Comparison of ENCODE assay signal across 8 mouse cellular contexts in genomic region chr5:138755121-138755452, GRCm38 (mm10). TPM values are rescaled to one million over a fixed set of nuclear protein-coding genes. Genes with fewer than 3 reads are reported as not detected.
DNase-seq lines count a peak whose midpoint lies in the region; ATAC-seq and TF ChIP-seq lines count a peak whose summit lies in the region.

No protein-coding gene starts in this region.

- no peaks in the 10 kb centered on the region for H3K9me3 ChIP-seq in erythroblast, embryonic 14.5 days (ENCODE audit: control insufficient read depth, low read length)
- no peaks in the 10 kb centered on the region for H3K9me3 ChIP-seq in neural tube, embryonic 11.5 days (ENCODE audit: control insufficient read depth, low read length)
- H3K9me3 ChIP-seq in limb, embryonic 13.5 days: no peaks in the 10 kb centered on the region

- no peaks in the 10 kb centered on the region for H3K4me1 ChIP-seq in erythroblast, embryonic 14.5 days (ENCODE audit: control insufficient read depth)
- H3K4me1 ChIP-seq in neural tube, embryonic 11.5 days (ENCODE audit: control insufficient read depth, insufficient read depth, low read length): peaks cover 12% of the 10 kb centered on the region
- peaks cover 39% of the 10 kb centered on the region for H3K4me1 ChIP-seq in limb, embryonic 13.5 days
- H3K4me1 ChIP-seq in small intestine, adult 2 months (ENCODE audit: control insufficient read depth, insufficient read depth, insufficient read length, low read length): peaks cover 10% of the 10 kb centered on the region; the same call in 1 of the 2 replicates

- H3K36me3 ChIP-seq in erythroblast, embryonic 14.5 days (ENCODE audit: control insufficient read depth): no peaks in the 10 kb centered on the region; the same call in 1 of the 2 replicates
- H3K36me3 ChIP-seq in neural tube, embryonic 11.5 days (ENCODE audit: control insufficient read depth, insufficient read depth, low read length): no peaks in the 10 kb centered on the region
- H3K36me3 ChIP-seq in limb, embryonic 13.5 days: no peaks in the 10 kb centered on the region
- H3K36me3 ChIP-seq in small intestine, adult 2 months (ENCODE audit: control insufficient read depth, insufficient read depth, low read length): no peaks in the 10 kb centered on the region

- WGBS in neural tube, embryonic 11.5 days: 1% methylated on average over 34 of the region's 34 CpGs
- WGBS in limb, embryonic 13.5 days: 1% methylated on average over 34 of the region's 34 CpGs
- under 1% methylated on average over 34 of the region's 34 CpGs for whole genome bisulfite sequencing in small intestine, adult 2 months

- H3K27me3 ChIP-seq in erythroblast, embryonic 14.5 days (ENCODE audit: control insufficient read depth): peaks cover 44% of the 10 kb centered on the region
- H3K27me3 ChIP-seq in neural tube, embryonic 11.5 days (ENCODE audit: control insufficient read depth, insufficient read depth, low read length): peaks cover 5% of the 10 kb centered on the region; the same call in 1 of the 2 replicates
- peaks cover 84% of the 10 kb centered on the region for H3K27me3 ChIP-seq in limb, embryonic 13.5 days
- H3K27me3 ChIP-seq in small intestine, adult 2 months (ENCODE audit: control insufficient read depth, insufficient read depth, low read length): peaks cover 30% of the 10 kb centered on the region

- DNase-seq in neural tube, embryonic 11.5 days (ENCODE audit: low spot score): no peak
- DNase-seq in neural tube, embryonic 10.5 days (ENCODE audit: extremely low spot score, low spot score): no peak
- DNase-seq in urinary bladder, postnatal 10 days (ENCODE audit: low spot score): no peak
- no peak for DNase-seq in adrenal gland, adult 2 months

- H3K27ac ChIP-seq in neural tube, embryonic 11.5 days (ENCODE audit: low read depth, low read length): peak overlapping the region; percentile 82
- H3K27ac ChIP-seq in limb, embryonic 13.5 days: no peak overlapping the region
- H3K27ac ChIP-seq in small intestine, adult 2 months (ENCODE audit: insufficient read depth, low read depth, low read length): no peak overlapping the region

- H3K4me2 ChIP-seq in neural tube, embryonic 11.5 days (ENCODE audit: low read depth): peak overlapping the region; percentile 97
- H3K4me2 ChIP-seq in limb, embryonic 13.5 days (replicated peaks): peak overlapping the region; percentile 98

- no peak for TF ChIP-seq CTCF in small intestine, adult 2 months (IDR thresholded peaks at IDR 0.05; ENCODE audit: extremely low read depth, insufficient read length, insufficient replicate concordance, low read depth, low read length)

- no peak for ATAC-seq in erythroblast, adult 5-6 weeks (replicated peaks; ENCODE audit: low FRiP score, poor library complexity, severe bottlenecking)
- no peak for ATAC-seq in neural tube, embryonic 11.5 days (ENCODE audit: insufficient read depth, low FRiP score, low TSS enrichment)
- ATAC-seq in limb, embryonic 13.5 days (ENCODE audit: low FRiP score, low read depth): no peak

- H3K4me3 ChIP-seq in erythroblast, embryonic 14.5 days (replicated peaks): peak overlapping the region; percentile 55
- peak overlapping the region; percentile 59 for H3K4me3 ChIP-seq in neural tube, embryonic 11.5 days (ENCODE audit: low read depth, low read length)
- peak overlapping the region; percentile 63 for H3K4me3 ChIP-seq in limb, embryonic 13.5 days
- peak overlapping the region; percentile 66 for H3K4me3 ChIP-seq in small intestine, adult 2 months (ENCODE audit: low read depth, low read length)

- no peak for TF ChIP-seq POLR2A in small intestine, adult 2 months (IDR thresholded peaks at IDR 0.05; ENCODE audit: low read depth, low read length)

- H3K9ac ChIP-seq in neural tube, embryonic 11.5 days (ENCODE audit: low read length): peak overlapping the region; percentile 77
- H3K9ac ChIP-seq in limb, embryonic 13.5 days: peak overlapping the region; percentile 76

RNA-seq across cellular contexts. Expression of gene Fam20c, which starts 0.8 kb away (rescaled TPM):
- polyA plus RNA-seq in erythroblast, embryonic 14.5 days (2012): 0.04 and 0.08 TPM in 2 replicates
- total RNA-seq in erythroblast, adult 5-6 weeks (2015; ENCODE audit: low replicate concordance): 0.19 and 1.5 TPM in 2 replicates
- total RNA-seq in erythroblast, adult 5-6 weeks (2017; ENCODE audit: low replicate concordance): 0.60 and 3.3 TPM in 2 replicates
- polyA plus RNA-seq in neural tube, embryonic 11.5 days (2014; fragmentation: Nextera tagmentation; extraction: Ambion mirVana): 25.5 and 28.2 TPM in 2 replicates
- polyA plus RNA-seq in limb, embryonic 13.5 days (2015; fragmentation: Nextera tagmentation; extraction: Ambion mirVana): 4.3 and 4.5 TPM in 2 replicates
- polyA plus RNA-seq in small intestine, adult 2 months (2012; rRNA removed): 3.4 and 7.5 TPM in 2 replicates
- total RNA-seq in adrenal gland, adult 2 months (2021): 10 to 100 TPM in 1 of 2 experiments, 1 to 10 TPM in 1; 8.4 to 20.5 TPM
- 37.7 and 39.7 TPM in 2 replicates for polyA plus RNA-seq in adrenal gland, adult 2 months (2012; rRNA removed)
